Mouse (Mus musculus): ENCODE data around the gene Fndc3a. TPM values are rescaled to one million over a fixed set of nuclear protein-coding genes. Genes with fewer than 3 reads are reported as not detected.

Fndc3a gene
- polyA plus RNA-seq (2015; fragmentation: Nextera tagmentation; extraction: Ambion mirVana), result 48.1 and 55.5 TPM in 2 replicates

DNA sequence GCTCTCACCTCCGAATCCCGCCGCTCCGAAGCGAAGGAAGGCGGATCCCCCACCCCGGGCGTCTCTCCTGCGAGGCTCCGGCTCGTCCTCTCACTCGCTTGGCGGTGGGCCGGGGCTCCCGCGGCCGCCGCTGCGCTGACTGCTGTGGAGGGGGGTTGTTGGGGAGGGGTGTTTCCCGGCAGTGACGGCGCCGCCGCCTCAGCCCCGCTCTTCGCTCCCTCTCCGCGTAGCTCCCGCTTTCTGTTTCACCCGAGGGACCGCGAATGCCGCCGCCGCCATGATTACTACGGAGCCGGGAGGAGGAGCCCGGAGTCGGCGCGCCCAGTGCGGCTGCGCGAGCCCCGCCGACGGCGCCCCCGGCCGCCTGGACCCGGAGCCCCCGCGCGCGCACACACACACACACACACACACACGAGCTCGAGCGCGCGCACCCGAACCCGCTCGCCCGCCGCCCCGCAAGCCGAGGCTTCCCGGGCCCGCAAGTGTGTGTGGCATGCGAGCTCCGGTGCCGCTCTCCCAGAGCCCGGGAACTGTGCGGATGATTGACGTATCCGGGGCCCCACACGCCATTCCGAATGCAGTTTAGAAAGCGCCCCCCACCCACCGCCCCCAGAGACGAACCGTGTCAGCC is at the start of gene Fndc3a:
Fndc3a (minus strand) TSS at position 294 of the 631 bp plus-strand sequence.
- Histone ChIP-seq H3K27ac (peak within 1 kb of the TSS; percentile 88), H3K9ac (peak within 1 kb of the TSS; percentile 89), H3K27me3 (peaks cover 15% of the 10 kb centered on the region), H3K9me3 (replicated peaks) (no peaks in the 10 kb centered on the region), H3K4me2 (peak within 1 kb of the TSS; percentile 80), H3K4me1 (peaks cover 21% of the 10 kb centered on the region), H3K4me3 (peak within 1 kb of the TSS; percentile 85), H3K36me3 (ENCODE audit: poor library complexity, severe bottlenecking) (no peaks in the 10 kb centered on the region)
- ATAC-seq, result peak; percentile 95
- under 1% methylated on average over 65 of the region's 82 CpGs for WGBS

- no peaks in the 10 kb centered on the region for H3K4me1 ChIP-seq
- ATAC-seq, result no peak
- WGBS, result 84% methylated on average over 6 of the region's 6 CpGs
Observed at GRCm38 (mm10) chr14:72752893-72753292, 43.1 kb upstream of the Fndc3a start.

GRCm38 (mm10) chr14:72750426-72751182 is 40.8 kb upstream of the Fndc3a start:
- Histone ChIP-seq H3K9me3 (replicated peaks) (no peaks in the 10 kb centered on the region), H3K27ac (no peak overlapping the region), H3K4me1 (no peaks in the 10 kb centered on the region), H3K9ac (no peak overlapping the region), H3K4me2 (no peak overlapping the region), H3K36me3 (ENCODE audit: poor library complexity, severe bottlenecking) (no peaks in the 10 kb centered on the region), H3K27me3 (no peaks in the 10 kb centered on the region), H3K4me3 (no peak overlapping the region)
- WGBS, result 90% methylated on average over 5 of the region's 5 CpGs
- no peak for ATAC-seq

More at GRCm38 (mm10) chr14:72752893-72753292, 43.1 kb upstream of the Fndc3a start:
- Histone ChIP-seq H3K36me3 (ENCODE audit: poor library complexity, severe bottlenecking) (no peaks in the 10 kb centered on the region), H3K27ac (no peak overlapping the region), H3K27me3 (no peaks in the 10 kb centered on the region), H3K4me3 (no peak overlapping the region), H3K4me2 (no peak overlapping the region), H3K9me3 (replicated peaks) (no peaks in the 10 kb centered on the region), H3K9ac (no peak overlapping the region)

GRCm38 (mm10) chr14:72748331-72748730 is 38.5 kb upstream of the Fndc3a start:
- Histone ChIP-seq H3K36me3 (ENCODE audit: poor library complexity, severe bottlenecking) (no peaks in the 10 kb centered on the region), H3K27ac (no peak overlapping the region), H3K4me1 (no peaks in the 10 kb centered on the region), H3K9ac (no peak overlapping the region), H3K4me2 (no peak overlapping the region), H3K9me3 (replicated peaks) (no peaks in the 10 kb centered on the region), H3K27me3 (no peaks in the 10 kb centered on the region), H3K4me3 (no peak overlapping the region)
- 90% methylated on average over 5 of the region's 5 CpGs for WGBS
- no peak for ATAC-seq

DNA sequence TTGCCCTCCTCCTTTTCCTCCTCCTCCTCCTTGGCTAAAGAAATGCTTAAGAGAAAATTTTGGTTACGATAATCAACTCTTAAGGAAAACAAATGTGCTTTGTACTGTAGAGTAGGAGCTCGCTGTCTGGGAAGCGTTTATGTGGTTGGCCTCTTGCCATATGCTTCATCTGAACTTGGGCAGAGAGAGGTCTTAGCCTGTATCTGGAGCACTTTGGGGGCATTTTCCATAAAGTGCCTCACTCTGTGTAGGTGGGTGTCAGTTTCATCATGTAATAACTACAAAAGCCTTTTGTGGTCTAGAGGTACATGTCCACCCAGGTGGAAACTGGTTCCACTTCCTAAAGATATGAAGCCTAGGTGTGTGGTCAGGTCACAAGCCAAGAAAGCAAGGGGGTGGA is 31.9 kb upstream of the Fndc3a start:
- Histone ChIP-seq H3K36me3 (ENCODE audit: poor library complexity, severe bottlenecking) (no peaks in the 10 kb centered on the region), H3K4me2 (no peak overlapping the region), H3K27ac (no peak overlapping the region), H3K4me1 (peaks cover 11% of the 10 kb centered on the region), H3K9ac (no peak overlapping the region), H3K4me3 (no peak overlapping the region), H3K27me3 (no peaks in the 10 kb centered on the region), H3K9me3 (replicated peaks) (no peaks in the 10 kb centered on the region)
- ATAC-seq, result no peak
- 87% methylated on average over 3 of the region's 3 CpGs for WGBS

DNA sequence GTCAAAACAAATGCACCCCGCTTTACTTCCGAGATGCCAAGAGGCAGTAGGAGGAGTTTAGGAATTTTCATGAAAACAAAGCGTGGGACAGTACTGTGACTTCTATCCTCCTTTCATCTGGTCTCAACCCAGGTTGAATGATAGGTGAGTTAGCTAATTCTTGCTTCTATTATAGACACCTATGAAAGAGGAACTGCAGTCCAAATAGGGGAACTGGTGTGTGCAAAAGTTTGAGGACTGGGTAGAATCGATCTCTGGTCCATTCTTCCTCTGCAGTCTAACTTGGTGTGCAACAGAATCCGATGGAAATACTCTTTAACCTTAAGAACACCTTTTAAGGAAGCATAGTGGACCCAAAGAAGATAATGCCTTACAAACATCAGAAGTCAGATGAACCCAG is 30.5 kb upstream of the Fndc3a start:
- 87% methylated on average over 5 of the region's 5 CpGs for WGBS
- no peak for ATAC-seq
- H3K4me3 ChIP-seq, result no peak overlapping the region
- no peaks in the 10 kb centered on the region for H3K36me3 ChIP-seq (ENCODE audit: poor library complexity, severe bottlenecking)
- H3K9me3 ChIP-seq (replicated peaks), result no peaks in the 10 kb centered on the region
- no peak overlapping the region for H3K9ac ChIP-seq
- H3K27ac ChIP-seq, result no peak overlapping the region
- H3K4me1 ChIP-seq, result peaks cover 11% of the 10 kb centered on the region
- H3K4me2 ChIP-seq, result no peak overlapping the region
- no peaks in the 10 kb centered on the region for H3K27me3 ChIP-seq

DNA sequence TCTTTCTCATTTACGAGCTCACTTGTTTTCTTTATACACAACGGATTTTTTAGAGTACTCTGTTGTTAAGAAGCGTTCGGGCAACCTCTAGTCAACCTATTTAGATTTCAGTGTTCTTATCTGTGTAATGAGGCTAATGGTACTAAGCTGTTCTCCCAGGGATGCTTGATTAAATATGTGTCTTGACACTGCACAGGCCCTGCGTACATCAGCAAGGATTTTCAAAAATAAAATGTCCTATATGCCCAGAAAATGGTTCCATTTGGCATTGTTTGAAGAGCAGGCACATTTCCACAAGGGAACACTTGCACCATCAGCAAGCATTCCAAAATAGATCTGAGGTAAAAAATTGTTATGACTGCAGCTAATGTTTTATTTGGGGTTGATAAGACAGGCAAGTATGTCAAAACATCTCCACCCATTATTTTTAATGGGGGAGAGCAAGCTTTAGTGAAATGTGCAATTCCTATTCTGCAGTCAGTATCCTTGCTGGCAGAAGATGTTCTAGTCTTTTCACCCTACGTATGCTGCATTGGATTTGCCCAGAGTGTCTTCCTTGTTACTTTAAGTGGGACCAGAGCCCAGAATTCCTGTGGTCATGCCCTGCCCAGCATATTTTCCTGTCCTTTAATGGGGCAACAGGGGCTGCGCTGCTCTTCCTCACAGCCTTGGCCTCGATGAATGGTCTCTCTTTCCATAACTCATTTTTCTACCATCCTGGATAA is 29.8 kb upstream of the Fndc3a start:
- H3K36me3 ChIP-seq (ENCODE audit: poor library complexity, severe bottlenecking), result no peaks in the 10 kb centered on the region
- H3K9ac ChIP-seq, result no peak overlapping the region
- no peak overlapping the region for H3K27ac ChIP-seq
- H3K4me1 ChIP-seq, result peaks cover 11% of the 10 kb centered on the region
- H3K4me3 ChIP-seq, result no peak overlapping the region
- no peak overlapping the region for H3K4me2 ChIP-seq
- H3K27me3 ChIP-seq, result no peaks in the 10 kb centered on the region
- WGBS, result 52% methylated on average over 8 of the region's 8 CpGs
- H3K9me3 ChIP-seq (replicated peaks), result no peaks in the 10 kb centered on the region
- no peak for ATAC-seq

DNA sequence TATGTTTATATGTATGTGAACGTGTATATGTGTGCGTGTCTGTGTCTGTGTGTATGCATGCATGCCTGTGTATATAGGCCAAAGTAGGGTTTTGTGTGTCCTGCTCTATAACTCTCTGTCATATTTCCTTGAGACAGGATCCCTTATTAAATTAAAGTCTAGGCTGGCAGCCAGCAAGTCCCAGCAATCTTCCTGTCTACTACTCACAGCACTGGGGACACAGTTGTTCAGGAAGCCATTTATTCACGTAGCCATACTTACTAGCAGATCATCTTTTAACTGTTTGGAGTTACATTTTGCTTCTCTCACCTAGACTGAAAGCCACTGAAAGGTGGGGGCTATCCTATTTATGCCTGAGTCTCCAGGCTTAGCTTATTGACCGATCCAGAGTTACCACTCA is 29.0 kb upstream of the Fndc3a start:
- WGBS, result 84% methylated on average over 4 of the region's 4 CpGs
- ATAC-seq, result no peak
- Histone ChIP-seq H3K27me3 (no peaks in the 10 kb centered on the region), H3K4me3 (no peak overlapping the region), H3K9me3 (replicated peaks) (no peaks in the 10 kb centered on the region), H3K4me1 (peaks cover 11% of the 10 kb centered on the region), H3K27ac (no peak overlapping the region), H3K9ac (no peak overlapping the region), H3K36me3 (ENCODE audit: poor library complexity, severe bottlenecking) (no peaks in the 10 kb centered on the region), H3K4me2 (no peak overlapping the region)

DNA sequence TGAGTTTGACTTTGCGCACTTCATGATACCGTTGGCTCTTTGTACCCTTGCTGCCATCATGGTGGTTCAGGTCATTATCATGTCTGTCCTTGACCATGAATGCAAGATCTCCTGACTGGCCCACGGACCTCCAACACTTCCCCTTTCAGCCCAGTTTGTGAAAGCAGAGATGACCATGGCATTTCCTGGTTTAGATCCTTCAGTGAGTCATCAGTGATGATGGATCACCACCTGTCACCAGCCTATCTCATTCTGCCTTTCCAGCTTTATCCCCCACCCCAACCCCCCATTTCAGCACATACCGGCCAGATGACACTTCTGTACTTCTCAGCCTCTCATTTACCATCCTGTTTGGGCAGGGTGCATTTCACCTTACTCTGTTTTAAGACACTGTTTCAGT is 28.4 kb upstream of the Fndc3a start:
- Histone ChIP-seq H3K4me1 (peaks cover 11% of the 10 kb centered on the region), H3K4me3 (no peak overlapping the region), H3K36me3 (ENCODE audit: poor library complexity, severe bottlenecking) (no peaks in the 10 kb centered on the region), H3K27ac (no peak overlapping the region), H3K9ac (no peak overlapping the region), H3K4me2 (no peak overlapping the region), H3K9me3 (replicated peaks) (no peaks in the 10 kb centered on the region), H3K27me3 (no peaks in the 10 kb centered on the region)
- no peak for ATAC-seq
- 93% methylated on average over 4 of the region's 4 CpGs for WGBS

GRCm38 (mm10) chr14:72725865-72726264 is 16.1 kb upstream of the Fndc3a start:
- Histone ChIP-seq H3K9ac (no peak overlapping the region), H3K36me3 (ENCODE audit: poor library complexity, severe bottlenecking) (no peaks in the 10 kb centered on the region), H3K27ac (no peak overlapping the region), H3K4me3 (no peak overlapping the region), H3K9me3 (replicated peaks) (no peaks in the 10 kb centered on the region), H3K27me3 (no peaks in the 10 kb centered on the region), H3K4me1 (no peaks in the 10 kb centered on the region), H3K4me2 (no peak overlapping the region)
- 49% methylated on average over 3 of the region's 3 CpGs for WGBS
- no peak for ATAC-seq

DNA sequence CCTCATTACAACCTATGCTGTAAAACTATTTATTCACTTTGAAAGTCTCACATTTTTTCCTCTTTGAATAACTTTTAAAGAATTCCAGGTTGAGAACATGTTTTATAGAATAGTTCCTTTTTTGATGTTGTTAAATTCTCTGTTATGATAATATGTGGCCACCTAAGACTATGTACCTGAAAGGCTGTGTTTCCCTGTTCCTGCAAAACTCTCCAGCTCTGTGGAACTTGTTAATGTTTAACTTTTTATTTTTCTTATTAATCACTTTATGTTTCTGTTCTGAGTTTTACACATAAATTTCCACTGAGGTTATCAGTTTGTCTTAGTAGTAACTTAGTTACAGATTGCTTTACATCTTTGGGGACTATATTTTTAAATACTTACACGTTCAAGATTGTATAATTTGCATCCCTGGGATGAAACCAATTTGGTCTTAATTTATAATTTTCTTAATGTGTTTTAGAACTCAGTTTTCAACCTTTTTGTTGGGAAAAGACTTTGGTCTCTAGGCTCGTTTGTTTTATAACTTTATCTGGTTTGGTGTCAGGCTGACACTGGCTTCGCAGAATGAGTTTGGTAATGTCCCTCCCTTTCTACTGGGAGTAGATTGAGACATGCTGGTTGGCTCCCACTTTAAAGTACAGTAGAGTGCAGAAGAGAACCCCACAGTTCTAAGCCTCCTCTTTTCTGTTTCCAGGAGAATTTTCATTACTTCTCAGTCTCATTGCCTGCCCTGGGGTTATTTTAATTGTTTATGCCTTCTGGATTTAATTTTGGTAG is 12.7 kb upstream of the Fndc3a start:
- no peaks in the 10 kb centered on the region for H3K9me3 ChIP-seq (replicated peaks)
- no peak for ATAC-seq
- 76% methylated on average over 3 of the region's 3 CpGs for WGBS
- no peaks in the 10 kb centered on the region for H3K27me3 ChIP-seq
- no peak overlapping the region for H3K9ac ChIP-seq
- H3K4me2 ChIP-seq, result no peak overlapping the region
- H3K4me3 ChIP-seq, result no peak overlapping the region
- no peak overlapping the region for H3K27ac ChIP-seq
- no peaks in the 10 kb centered on the region for H3K36me3 ChIP-seq (ENCODE audit: poor library complexity, severe bottlenecking)
- H3K4me1 ChIP-seq, result no peaks in the 10 kb centered on the region

GRCm38 (mm10) chr14:72716175-72716574 is 6.4 kb upstream of the Fndc3a start:
- no peaks in the 10 kb centered on the region for H3K36me3 ChIP-seq (ENCODE audit: poor library complexity, severe bottlenecking)
- H3K9ac ChIP-seq, result no peak overlapping the region
- peaks cover 11% of the 10 kb centered on the region for H3K27me3 ChIP-seq
- H3K9me3 ChIP-seq (replicated peaks), result no peaks in the 10 kb centered on the region
- H3K4me3 ChIP-seq, result no peak overlapping the region
- 87% methylated on average over 4 of the region's 4 CpGs for WGBS
- no peak overlapping the region for H3K4me2 ChIP-seq
- ATAC-seq, result no peak
- no peaks in the 10 kb centered on the region for H3K4me1 ChIP-seq
- no peak overlapping the region for H3K27ac ChIP-seq

All from forebrain, embryonic 13.5 days (tissue).